Mouse (Mus musculus) thymus, adult 18-20 months (tissue): ENCODE measurements around the gene Polrmt.
"Not testable (repeated sequence)": the region's sequence is repeated elsewhere in the genome, so short reads cannot be mapped to it uniquely, and the experiment has no call there.

Experiments
- DNase-seq, 2 experiments: peaks; one replicate each; pipeline ENCODE4 v3.0.0; 2022; ENCODE audit warnings: mixed read lengths in 2 of 2

Polrmt gene

DNA sequence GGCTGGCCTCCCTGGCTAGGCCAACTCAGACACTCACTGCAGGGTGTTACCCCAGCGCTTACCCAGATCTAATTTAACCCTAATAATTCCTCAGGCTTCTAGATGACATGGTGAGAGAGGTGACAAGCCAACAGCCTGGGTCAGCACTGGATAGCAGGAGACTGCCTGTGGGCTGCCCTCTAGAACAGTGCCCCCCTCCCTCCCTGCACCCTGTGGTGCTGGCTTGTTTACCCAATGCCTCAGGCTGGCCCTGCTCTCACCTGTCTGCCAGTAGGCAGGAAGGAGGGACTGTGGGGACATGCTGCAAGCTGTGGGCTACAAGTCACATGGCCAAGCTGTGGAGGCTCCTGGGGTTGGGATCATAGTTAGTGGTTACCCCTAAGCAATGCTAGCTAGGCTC is 39.2 kb downstream of the Polrmt start:
- no peak for DNase-seq

DNA sequence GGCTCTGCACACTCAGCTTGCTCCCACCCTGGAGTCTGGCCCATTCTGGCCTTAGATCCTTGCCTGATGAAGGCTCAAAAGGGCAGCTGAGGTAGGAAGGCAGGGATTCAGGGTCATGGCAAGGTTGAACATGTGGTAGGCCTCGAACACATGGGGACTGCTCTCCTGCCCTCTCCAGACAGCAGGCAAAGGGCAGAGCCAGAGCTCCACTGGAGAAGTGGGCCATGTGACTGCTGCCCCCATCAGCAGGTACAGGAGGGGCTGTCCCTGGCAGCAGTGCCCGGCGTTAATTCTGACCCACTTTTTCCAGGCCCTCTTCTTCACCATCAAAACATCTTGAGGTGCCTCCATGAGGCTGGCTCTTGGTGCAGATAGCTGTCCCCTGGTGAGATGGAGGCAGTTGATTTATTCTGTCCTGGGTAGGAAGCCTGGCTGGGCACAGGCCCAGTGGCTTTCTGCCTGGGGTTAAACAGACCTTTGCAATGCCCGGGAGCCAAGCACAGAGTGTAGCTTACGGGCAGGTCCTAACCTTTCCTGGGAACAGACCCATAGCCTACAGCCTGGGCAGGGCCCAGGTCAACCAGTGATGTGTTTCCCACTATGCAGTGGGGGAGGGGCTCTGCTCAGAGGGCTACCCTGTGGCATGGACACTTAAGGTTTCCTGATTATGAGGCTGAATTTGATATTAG is 39.8 kb downstream of the Polrmt start:
- DNase-seq: no peak

DNA sequence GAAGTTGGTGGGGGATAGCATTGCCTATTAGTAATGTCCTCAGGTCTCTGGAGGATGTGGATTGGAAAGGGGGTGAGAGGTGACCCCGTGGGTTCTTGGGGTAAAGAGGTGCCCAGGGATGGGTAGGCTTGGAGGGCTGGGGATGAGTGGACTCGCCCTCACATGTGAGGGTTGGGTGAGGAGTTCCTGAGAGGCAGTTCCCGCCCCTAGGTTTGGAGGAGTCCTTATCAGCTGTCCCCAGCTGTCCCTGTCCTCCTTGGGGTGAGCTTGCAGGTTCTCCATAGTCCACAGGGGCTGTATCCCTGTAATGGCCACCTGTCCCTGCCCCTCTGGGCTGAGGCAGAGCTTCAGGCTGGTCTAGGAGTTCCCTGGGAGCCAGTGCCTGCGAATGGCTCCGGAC is 40.4 kb downstream of the Polrmt start:
- DNase-seq: no peak

DNA sequence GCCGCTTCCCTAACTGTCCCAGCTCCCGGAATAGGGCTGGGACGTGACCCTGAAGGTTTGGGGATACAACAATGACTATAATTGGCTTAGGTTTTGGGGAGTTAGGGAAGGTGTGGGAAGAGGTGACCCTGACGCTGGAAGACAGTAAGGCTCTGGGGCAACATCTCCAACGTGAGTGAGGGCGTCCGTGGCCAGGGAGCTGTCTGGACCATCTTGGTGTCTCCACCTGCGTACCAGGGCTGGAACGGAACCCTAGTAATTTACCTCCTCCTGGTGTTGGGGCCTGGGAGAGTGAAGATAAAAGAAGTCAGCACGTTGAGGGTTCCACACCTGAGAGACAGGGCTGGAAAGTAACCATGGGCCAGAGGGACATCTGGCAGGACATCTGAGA is 41.4 kb downstream of the Polrmt start:
- DNase-seq: no peak

DNA sequence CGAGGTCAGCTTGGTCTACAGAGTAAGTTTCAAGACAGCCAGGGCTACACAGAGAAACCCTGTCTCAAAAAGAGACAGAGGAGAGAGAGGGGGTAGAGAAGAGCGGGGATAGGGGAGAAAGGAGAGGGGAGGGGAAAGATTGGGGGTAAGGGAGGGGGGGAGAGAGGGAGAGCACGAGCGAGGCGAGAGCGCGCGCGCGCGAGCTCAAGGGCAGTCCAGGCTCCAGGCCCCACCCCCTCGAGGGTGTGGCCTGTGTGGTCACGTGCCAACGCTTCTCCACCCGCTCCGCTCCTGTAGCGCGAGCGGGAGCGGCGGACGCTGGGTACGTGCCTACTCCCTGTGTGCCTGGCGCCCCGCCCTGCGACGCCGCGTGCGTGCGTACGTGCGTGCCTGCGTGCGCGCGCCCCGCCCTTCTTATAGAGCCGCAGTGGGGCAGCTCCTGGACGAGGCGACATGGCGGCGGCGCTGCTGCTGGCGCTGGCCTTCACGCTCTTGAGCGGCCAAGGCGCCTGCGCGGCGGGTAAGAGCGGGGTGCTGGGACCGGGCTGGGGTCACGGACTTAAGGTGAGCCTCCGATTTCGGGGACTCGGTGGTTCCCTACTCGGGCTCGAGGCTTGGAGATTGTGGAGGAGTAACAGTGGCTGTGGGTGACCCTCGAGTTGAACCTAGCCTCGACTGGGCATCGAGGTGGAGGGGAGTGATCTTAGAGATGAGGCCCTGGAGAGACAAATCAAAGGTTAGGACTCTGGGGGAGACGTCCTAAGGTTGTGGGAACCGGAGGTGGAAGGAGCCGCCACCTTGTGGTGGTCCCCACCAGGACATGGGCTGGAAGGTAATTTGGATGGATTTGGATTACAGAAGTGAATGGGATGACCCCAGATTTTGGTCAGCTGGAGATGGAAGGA is 42.1 kb downstream of the Polrmt start, which contains the start of gene Bsg:
TSS of gene Bsg (plus strand) at position 427 of the 905 bp plus-strand sequence.
- peak; percentile 98 to 99 for DNase-seq

DNA sequence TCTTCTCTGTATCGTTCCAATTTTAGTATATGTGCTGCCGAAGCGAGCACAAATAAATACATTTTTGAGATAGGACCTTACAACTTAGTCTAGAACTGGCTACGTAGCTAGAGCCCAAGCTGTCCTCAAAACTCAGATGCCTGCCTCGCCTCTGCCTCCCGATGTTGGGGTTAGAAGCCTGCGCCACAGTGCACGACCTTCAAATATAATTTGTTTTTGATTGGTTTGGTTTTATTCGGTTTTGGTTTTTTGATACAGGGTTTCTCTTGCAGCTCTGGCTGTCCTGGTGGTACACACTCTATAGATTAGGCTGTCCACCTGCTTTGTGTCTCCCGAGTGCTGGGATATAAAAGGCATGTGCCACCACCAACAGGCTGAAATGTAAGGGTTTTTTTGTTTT is 42.8 kb downstream of the Polrmt start:
- DNase-seq: no peak

DNA sequence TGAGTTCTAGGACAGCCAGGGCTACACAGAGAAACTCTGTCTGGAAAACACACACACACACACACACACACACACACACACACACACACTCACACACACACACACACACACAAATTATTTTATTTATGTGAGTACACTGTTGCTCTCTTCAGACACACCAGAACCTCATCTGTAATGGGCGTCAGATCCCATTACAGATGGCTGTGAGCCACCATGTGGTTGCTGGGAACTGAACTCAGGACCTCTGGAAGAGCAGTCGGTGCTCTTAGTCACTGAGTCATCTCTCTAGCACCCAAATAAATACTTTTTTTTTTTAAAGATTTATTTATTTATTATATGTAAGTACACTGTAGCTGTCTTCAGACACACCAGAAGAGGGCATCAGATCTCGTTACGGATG is 43.4 kb downstream of the Polrmt start:
- DNase-seq: not testable (repeated sequence)

DNA sequence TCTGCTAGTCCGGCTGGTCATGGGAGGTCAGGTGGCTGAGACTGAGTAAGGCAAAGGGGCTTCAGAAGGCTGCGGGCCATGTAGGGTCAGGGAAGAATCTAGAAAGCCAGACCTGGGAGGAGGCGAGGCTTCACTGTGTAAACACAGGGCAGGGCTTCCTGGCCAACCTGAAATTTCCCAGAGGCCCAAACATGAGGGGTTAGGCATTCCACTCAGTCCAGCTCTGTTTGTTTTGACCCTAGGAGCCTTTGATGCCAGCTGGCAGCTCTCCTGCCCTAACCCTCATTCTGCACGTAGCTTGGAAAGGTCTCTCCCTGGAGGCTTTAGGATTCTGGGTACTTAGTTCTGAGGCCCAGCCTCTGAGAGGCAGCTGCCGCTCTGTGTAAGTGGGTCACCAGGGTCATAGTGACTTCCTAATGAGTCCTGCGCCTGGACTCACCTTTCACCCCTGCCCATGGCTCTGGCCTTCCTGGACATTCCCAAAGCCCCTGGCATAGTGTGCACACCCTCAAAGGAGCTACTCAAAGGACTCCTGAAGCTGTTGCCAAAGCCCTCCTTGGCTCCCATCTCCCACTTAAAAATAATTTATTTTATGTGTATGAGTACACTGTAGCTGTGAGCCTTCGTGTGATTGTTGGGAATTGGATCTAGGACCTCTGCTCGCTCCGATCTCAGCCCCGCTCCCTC is 44.8 kb downstream of the Polrmt start:
- no peak for DNase-seq

DNA sequence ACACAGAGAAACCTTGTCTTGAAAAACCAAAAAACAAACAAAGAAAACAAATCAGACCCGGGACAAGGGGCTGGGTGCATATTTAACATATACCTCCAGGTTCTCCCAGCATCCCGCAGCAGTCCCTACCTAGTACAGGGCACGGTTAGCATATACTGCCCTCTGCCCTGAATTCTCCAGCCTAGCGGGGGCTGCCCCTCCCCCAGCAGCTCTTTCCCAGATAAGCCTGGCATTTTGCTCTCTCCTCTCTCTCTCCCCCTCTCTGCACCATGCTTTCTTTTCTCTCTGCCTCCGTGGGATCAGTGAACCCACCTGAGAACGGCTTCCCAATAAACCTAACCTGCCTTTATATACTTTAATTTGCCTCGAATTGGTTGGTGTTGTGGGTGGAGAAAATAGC is 45.7 kb downstream of the Polrmt start:
- no peak for DNase-seq

DNA sequence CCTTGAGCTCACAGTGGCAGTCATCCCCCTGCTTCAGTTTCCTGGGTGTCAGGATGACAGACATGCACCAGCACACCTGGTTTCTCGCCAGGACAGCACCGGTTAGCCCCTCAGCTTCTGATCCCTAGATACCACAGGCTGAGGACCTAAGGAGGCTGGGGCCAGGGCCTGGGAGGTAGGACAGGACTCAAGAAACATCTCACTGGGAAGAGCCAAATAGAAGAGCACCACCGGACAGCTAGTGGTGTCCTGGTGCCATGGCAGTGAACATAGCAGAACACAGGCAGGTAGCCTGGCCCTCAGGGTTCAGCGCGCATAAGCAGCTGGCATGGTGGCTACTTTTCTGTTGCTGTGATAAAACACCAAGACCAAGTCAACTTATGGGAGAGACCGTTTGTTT is 47.9 kb downstream of the Polrmt start:
- no peak for DNase-seq

DNA sequence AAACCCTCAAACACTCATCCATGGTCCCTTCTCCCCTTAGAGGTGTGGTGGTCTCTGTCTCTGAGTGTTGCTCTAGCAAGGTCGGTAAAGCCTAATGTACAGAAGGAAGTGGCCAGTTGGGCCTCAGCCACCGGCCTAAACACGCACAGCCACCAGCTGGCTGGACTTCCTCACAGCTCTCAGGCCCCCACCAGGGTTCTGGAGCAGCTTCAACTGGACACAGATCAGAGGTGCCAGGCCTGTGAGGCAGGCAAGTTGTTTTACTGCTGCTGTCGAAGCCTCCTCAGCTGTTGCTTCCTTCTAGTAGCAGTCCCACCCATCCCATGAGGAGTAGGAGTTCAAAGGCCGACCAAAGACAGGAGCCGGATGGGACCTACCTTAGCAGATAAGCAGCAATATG is 48.5 kb downstream of the Polrmt start:
- DNase-seq: no peak

DNA sequence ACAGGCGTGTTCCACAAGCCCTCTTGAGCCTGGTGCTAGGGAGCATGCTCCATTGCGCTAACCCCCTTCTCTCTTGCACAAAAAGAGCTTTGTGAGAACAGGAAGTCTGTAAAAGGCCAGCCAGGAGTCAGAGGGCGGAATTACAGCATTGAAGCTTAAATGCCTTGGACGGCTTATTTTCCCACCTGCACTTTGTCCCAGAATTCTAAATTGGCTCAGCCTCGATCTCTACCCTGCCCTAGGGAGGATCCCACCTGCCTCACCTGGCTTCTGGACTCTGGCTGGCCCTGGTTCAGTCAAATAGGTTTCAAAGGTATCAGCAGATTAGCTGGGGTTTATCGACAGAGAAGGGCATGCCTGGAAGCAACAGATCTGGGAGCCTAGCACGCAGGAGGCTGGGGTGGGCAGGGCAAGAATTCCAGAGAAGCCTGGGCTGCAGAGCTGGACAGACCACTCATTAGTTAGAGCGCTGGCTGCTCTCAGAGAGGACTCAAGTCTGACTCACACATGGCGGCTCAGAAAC is 50.2 kb downstream of the Polrmt start:
- DNase-seq: no peak

DNA sequence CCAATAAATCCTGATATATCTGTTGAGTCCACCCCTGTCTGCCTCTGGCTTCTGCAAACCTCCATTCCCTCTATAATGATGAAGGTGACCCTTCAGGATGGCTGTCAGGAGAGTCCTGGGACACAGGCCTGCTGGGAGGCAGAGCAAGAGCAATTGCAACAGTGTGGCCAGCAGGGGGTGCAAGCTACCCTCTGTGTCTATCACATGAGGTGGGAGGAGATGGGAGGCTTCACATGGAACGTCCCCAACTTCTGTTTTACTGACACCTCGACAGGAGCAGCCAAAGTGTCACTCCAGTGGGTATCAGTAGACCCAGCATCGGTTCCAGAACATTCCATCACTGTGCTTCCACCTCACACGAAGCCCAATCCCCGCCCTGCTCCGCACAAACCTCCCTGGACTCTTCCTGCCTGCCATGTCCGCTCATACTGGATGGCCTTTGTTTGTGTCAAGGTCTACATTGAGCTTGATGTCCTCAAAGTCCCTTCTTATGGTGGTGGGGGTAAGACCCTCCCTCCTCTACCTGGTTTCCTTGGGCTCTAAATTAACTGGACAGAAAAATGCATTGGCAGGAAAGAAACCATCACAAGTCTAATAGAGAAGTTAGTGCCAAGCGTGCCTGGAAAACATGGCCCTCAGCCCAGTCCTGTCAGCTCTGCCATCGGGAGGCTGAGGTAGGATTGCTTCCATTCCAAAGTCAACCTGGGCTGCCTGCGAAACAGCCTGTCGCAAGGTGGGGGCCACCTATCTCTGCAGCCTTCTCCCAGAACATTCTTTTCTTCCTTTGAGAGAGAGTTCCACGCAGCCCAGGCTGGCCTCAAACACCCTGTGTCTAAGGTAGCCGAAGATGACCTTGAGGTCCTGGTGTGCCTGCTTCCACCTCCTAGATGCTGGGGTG is 50.9 kb downstream of the Polrmt start:
- peak; percentile 42 to 50 for DNase-seq

DNA sequence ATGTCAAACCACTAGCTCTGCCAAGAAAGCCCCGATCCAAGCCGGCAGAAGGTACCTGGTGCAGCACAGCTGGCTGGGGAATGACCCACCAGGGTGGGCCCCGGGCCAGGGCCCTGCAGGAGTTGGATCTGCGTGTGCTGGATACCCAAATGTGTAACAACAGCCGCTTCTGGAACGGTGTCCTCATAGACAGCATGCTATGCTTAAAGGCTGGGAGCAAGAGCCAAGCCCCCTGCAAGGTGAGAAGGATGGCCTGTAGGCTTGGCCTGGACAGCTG is 52.1 kb downstream of the Polrmt start:
- DNase-seq: no peak

DNA sequence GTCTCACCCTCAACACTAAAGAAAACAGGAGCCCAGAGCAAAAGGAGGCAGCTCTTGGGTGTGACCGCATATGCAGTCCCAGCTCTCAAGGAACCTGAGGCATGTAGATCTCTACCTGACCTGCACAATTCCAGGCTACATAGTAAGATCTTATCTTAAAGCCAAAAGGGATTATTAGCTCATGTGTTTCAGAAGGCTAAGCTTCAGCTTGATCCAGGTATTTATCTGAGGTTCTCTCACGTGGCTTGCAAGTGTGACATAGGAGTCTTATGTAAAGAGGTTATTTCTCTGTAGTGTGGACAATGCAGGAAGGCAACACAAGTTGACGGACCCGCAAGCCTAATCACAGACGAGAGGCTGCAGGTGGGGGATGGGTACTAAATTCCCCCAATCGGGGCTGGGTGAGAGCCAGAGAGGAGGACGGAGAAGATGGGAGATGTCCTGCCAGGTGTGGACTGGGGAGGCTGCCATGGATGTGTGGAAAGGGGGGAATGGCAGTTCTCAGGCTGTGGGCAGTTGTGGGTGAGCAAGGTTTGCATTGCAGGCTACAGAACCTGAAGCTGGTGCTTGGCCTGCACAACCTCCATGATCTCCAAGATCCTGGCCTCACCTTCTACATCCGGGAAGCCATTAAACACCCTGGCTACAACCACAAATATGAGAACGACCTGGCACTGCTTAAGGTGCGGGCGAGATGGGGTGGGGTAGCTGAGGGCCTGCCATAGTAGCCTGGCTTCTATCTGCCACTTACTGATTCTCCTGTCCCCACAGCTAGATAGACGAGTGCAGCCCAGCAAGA is 52.6 kb downstream of the Polrmt start:
- no peak for DNase-seq

DNA sequence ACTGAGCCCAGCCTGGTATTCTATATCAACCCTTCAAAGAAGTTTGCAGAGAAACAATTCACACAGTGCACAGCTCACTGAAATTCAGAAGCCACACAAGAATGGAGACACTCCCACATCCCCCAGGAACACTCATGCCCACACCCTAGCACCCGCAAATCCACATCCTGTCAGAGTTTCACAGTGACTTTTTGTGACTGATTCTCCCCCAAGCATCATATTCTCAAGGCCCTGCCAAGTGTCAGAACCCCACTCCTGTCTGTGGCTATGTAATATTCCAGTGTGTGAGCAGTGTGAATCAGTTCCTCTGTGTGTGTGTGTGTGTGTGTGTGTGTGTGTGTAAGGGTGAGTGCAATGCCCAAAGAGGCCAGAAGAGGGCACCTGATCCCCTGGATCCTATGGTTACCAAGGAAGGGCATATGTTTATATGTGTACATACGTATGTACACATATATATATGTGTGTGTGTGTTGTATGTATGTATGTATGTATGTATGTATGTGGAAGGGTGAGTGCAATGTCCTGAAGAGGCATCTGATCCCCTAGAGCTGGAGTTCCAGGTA is 54.3 kb downstream of the Polrmt start:
- DNase-seq: no peak

DNA sequence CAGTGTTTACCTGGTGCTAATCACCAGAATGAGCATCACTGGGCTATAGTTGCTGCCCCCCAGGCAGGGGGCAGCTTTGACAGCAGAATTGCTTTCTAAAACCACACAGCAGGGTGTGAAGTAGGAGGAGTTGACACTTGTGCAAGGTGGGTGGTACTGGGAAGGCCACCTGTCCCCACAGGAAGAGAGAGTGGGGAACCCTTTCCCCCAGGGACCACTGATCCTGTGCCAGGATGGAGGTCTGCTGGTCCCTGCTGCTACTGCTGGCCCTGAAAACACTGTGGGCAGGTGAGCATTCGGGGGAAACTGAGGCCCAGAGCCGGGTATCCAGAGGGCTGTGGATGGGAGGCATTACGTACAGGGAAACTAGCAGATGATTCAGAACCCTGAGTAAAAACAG is 57.2 kb downstream of the Polrmt start:
- no peak for DNase-seq

DNA sequence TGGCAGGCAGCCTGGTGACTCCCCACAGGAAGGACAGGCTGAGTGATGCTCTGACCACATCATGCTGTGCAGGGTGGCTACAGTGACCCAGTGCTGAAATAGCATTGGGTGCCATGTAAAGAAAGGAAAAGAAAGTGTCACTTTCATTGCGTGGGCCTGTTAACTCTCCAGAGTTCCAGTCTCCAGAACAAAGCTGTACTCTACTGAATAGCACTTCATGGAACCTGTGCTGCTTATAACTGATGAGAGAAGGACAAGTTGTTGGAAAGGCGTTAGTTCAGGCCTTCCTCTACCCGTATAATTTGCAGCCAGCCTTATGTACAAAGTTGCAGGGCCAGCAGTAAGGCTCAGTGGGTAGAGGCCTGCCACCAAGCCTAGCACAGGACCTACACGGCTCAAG is 57.7 kb downstream of the Polrmt start, which contains the start of gene Gzmm:
TSS of gene Gzmm (plus strand) at position 301 of the 400 bp plus-strand sequence.
- DNase-seq: no peak

DNA sequence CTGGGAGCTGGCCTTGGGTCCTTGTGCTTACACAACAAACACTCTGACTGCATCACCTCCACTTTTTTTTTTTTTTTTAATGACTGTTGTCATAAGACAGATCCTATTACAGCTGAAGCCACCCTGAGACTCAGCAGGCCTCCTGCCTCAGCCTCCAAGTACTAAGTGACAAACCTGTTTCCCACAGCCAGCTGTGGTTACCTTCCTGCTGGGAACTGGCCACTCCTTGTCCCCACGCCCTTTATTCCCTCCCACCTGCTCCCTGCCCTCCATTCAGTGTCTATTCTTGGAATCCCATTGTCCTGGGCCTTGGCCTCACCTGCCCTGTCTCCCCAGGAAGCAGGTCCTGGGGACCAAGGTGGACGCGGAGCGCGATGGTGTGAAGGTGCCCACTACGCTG is 58.9 kb downstream of the Polrmt start:
- DNase-seq: no peak

DNA sequence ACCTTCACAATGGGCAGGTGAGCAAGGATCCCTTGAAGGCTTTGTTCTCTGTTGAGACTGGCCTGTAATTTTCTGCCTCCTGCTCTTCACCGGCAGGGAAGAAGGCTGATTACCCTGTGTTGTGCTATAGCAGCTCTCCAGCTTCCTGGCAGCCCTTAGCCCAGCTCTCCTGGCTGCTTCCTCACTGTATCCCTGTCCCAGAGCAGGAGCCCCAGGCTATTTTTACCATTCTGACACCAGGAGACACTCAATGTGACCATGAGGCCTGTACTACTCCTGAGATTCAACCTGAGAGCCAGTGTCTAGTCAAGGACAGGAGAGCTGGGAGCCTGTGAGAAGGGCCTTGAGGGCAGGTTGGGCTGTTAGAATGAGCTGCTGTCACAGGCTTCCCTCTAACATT is 59.7 kb downstream of the Polrmt start:
- DNase-seq: no peak

DNA sequence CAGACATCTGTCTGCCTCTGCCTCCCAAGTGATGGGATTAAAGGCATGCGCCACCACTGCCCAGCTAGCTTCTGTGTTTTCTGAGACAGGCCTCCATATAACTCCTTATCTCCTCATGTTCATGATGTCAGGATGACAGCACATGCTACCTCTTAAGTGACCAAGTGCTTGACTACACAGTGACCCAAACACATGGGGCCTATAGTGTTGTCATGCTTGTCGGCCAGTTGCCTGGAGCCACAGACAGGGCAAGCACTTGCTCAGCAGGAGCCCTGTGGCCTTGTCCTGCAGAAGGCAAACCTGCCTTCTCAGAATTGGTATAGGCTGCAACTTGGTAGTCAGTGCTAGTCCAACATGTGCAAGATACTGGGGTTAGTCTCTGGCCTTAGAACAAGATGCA is 60.2 kb downstream of the Polrmt start:
- DNase-seq: no peak
